Mouse (Mus musculus) hindbrain, embryonic 11.5 days (tissue): ENCODE data around the gene Ube2k. TPM values are rescaled to one million over a fixed set of nuclear protein-coding genes. Genes with fewer than 3 reads are reported as not detected.
"Not testable (repeated sequence)": the region's sequence is repeated elsewhere in the genome, so short reads cannot be mapped to it uniquely, and the experiment has no call there.

Experiments
- ATAC-seq: fragments of 200-750 bp; cut with Nextera tagmentation; 2 replicates; pipeline ENCODE4 v1.8.0; 2017; ENCODE audit warnings: mild to moderate bottlenecking, moderate TSS enrichment, moderate library complexity; ENCODE audit not compliant: low FRiP score
- DNase-seq: peaks from one replicate; pipeline ENCODE4 v3.0.0-alpha.2; 2015; ENCODE audit warnings: low spot score
- H3K27ac ChIP-seq: fragments of 300-500 bp; sonication (generic); 2 replicates; pipeline ENCODE4 v1.5.1; 2014; ENCODE audit warnings: mild to moderate bottlenecking, low read depth, low read length
- H3K27me3 ChIP-seq: fragments of 300-500 bp; sonication (generic); 2 replicates; pipeline ENCODE4 v1.6.1; 2014; ENCODE audit warnings: mild to moderate bottlenecking, low read length, moderate library complexity, mixed read lengths; ENCODE audit not compliant: control insufficient read depth, insufficient read depth
- H3K36me3 ChIP-seq: fragments of 300-500 bp; sonication (generic); 2 replicates; pipeline ENCODE4 v1.6.1; 2014; ENCODE audit warnings: mild to moderate bottlenecking, low read length, moderate library complexity, mixed read lengths; ENCODE audit not compliant: control insufficient read depth, insufficient read depth
- H3K4me1 ChIP-seq: fragments of 300-500 bp; sonication (generic); replicated peaks from 2 replicates; pipeline ENCODE4 v1.6.1; 2014; ENCODE audit warnings: low read length, mixed read lengths; ENCODE audit not compliant: control insufficient read depth, insufficient read depth
- H3K4me2 ChIP-seq: fragments of 300-500 bp; sonication (generic); replicated peaks from 2 replicates; pipeline ENCODE4 v1.6.1; 2014; ENCODE audit warnings: mild to moderate bottlenecking, low read depth, low read length
- H3K4me3 ChIP-seq: fragments of 300-500 bp; sonication (generic); 2 replicates; pipeline ENCODE4 v1.5.1; 2014; ENCODE audit warnings: low read depth, low read length
- H3K9ac ChIP-seq: fragments of 300-500 bp; sonication (generic); 2 replicates; pipeline ENCODE4 v1.6.1; 2014; ENCODE audit warnings: low read depth, low read length
- H3K9me3 ChIP-seq: fragments of 300-500 bp; sonication (generic); 2 replicates; pipeline ENCODE4 v1.6.1; 2016; ENCODE audit warnings: low read length; ENCODE audit not compliant: control insufficient read depth
- WGBS: fragments of 180-500 bp; shearing (Covaris S2); extraction: QIAGEN DNeasy Blood & Tissue Kit; methylation state at CpG from one replicate; pipeline ENCODE4 v1.1.7; 2014; 5-methylcytosine and 5-hydroxymethylcytosine counted together
- polyA plus RNA-seq: library from polyadenylated mRNA; unstranded; fragments of >200 nt; fragmentation: Nextera tagmentation; extraction: Ambion mirVana; gene quantifications from 2 replicates; pipeline ENCODE4 v1.2.1, GENCODE M21; 2014

Gene Ube2k
- polyA plus RNA-seq, 1 experiment from 2014 or later, result 172 TPM

GRCm38 (mm10) chr5:65535457-65536067 lies 1.5 kb upstream of the Ube2k start:
- Histone ChIP-seq H3K4me3 (no peak overlapping the region), H3K27me3 (no peaks in the 10 kb centered on the region), H3K9ac (no peak overlapping the region), H3K4me1 (no peaks in the 10 kb centered on the region; the same call in 1 of the 2 replicates), H3K4me2 (no peak overlapping the region), H3K9me3 (no peaks in the 10 kb centered on the region), H3K27ac (no peak overlapping the region), H3K36me3 (no peaks in the 10 kb centered on the region)
- WGBS, result 77% methylated on average over 5 of the region's 5 CpGs
- DNase-seq (peak; percentile 57), ATAC-seq (no peak)

GRCm38 (mm10) chr5:65536068-65536465 lies 966 bp upstream of the Ube2k start:
- not testable (repeated sequence) for DNase-seq, ATAC-seq, H3K36me3 ChIP-seq, H3K27me3 ChIP-seq, H3K9me3 ChIP-seq, H3K4me1 ChIP-seq
- H3K27ac ChIP-seq, result peak overlapping the region; percentile 87; the same call in 1 of the 2 replicates
- H3K9ac ChIP-seq, result peak overlapping the region; percentile 94
- whole genome bisulfite sequencing, result 89% methylated on average over 10 of the region's 10 CpGs
- peak overlapping the region; percentile 74 for H3K4me2 ChIP-seq
- 0 out of 2 replicates have a peak overlapping the region, but pooled peaks have one; percentile 80 for H3K4me3 ChIP-seq

- under 1% methylated on average over 38 of the region's 59 CpGs for WGBS
- ATAC-seq, result peak; percentile 82
- Histone ChIP-seq H3K9ac (peak overlapping the region; percentile 94), H3K4me2 (peak overlapping the region; percentile 74), H3K4me1 (no peaks in the 10 kb centered on the region; the same call in 1 of the 2 replicates), H3K36me3 (no peaks in the 10 kb centered on the region), H3K27ac (peak overlapping the region; percentile 87), H3K4me3 (peak overlapping the region; percentile 80), H3K27me3 (no peaks in the 10 kb centered on the region), H3K9me3 (no peaks in the 10 kb centered on the region)
- DNase-seq, result peak; percentile 80
Observed at GRCm38 (mm10) chr5:65537420-65538071, 513 bp downstream of the Ube2k start.

- WGBS, result 2% methylated on average over 4 of the region's 4 CpGs
- H3K4me3 ChIP-seq, result peak overlapping the region; percentile 80
- no peaks in the 10 kb centered on the region for H3K36me3 ChIP-seq
- no peaks in the 10 kb centered on the region for H3K27me3 ChIP-seq
- no peak for DNase-seq
- peak overlapping the region; percentile 87 for H3K27ac ChIP-seq
- H3K9ac ChIP-seq, result peak overlapping the region; percentile 94
- H3K4me2 ChIP-seq, result peak overlapping the region; percentile 54
- ATAC-seq, result no peak
- H3K9me3 ChIP-seq, result no peaks in the 10 kb centered on the region
- no peaks in the 10 kb centered on the region; the same call in 1 of the 2 replicates for H3K4me1 ChIP-seq
Observed at GRCm38 (mm10) chr5:65538121-65538520, 1.1 kb downstream of the Ube2k start.

- no peak for ATAC-seq
Observed at GRCm38 (mm10) chr5:65538829-65539228, 1.8 kb downstream of the Ube2k start.

GRCm38 (mm10) chr5:65539786-65540185 lies 2.8 kb downstream of the Ube2k start:
- 92% methylated on average over 3 of the region's 3 CpGs for WGBS
- no peak for ATAC-seq

More at GRCm38 (mm10) chr5:65538829-65539228, 1.8 kb downstream of the Ube2k start:
- Histone ChIP-seq H3K27me3 (no peaks in the 10 kb centered on the region), H3K4me2 (peak overlapping the region; percentile 33; the same call in 1 of the 2 replicates), H3K9me3 (no peaks in the 10 kb centered on the region), H3K36me3 (no peaks in the 10 kb centered on the region), H3K4me1 (no peaks in the 10 kb centered on the region; the same call in 1 of the 2 replicates), H3K27ac (no peak overlapping the region), H3K9ac (no peak overlapping the region), H3K4me3 (0 out of 2 replicates have a peak overlapping the region, but pooled peaks have one; percentile 12)
- DNase-seq, result no peak
- 28% methylated on average over 4 of the region's 4 CpGs for WGBS

GRCm38 (mm10) chr5:65541889-65542288 lies 4.9 kb downstream of the Ube2k start:
- 92% methylated on average over 3 of the region's 3 CpGs for WGBS
- ATAC-seq, result no peak
- no peaks in the 10 kb centered on the region for H3K36me3 ChIP-seq
- no peak overlapping the region for H3K4me3 ChIP-seq
- no peak overlapping the region for H3K9ac ChIP-seq
- DNase-seq, result no peak
- H3K9me3 ChIP-seq, result no peaks in the 10 kb centered on the region
- no peak overlapping the region for H3K4me2 ChIP-seq
- H3K4me1 ChIP-seq, result no peaks in the 10 kb centered on the region; the same call in 1 of the 2 replicates
- no peak overlapping the region for H3K27ac ChIP-seq
- H3K27me3 ChIP-seq, result no peaks in the 10 kb centered on the region

More at GRCm38 (mm10) chr5:65539786-65540185, 2.8 kb downstream of the Ube2k start:
- Histone ChIP-seq H3K9me3 (no peaks in the 10 kb centered on the region), H3K4me2 (no peak overlapping the region), H3K36me3 (no peaks in the 10 kb centered on the region), H3K4me3 (no peak overlapping the region), H3K27me3 (no peaks in the 10 kb centered on the region), H3K27ac (no peak overlapping the region), H3K9ac (no peak overlapping the region), H3K4me1 (no peaks in the 10 kb centered on the region; the same call in 1 of the 2 replicates)
- DNase-seq, result no peak

GRCm38 (mm10) chr5:65543491-65543890 lies 6.5 kb downstream of the Ube2k start:
- 83% methylated on average over 1 of the region's 1 CpGs for WGBS
- Histone ChIP-seq H3K4me3 (no peak overlapping the region), H3K9ac (no peak overlapping the region), H3K27me3 (no peaks in the 10 kb centered on the region), H3K4me2 (no peak overlapping the region), H3K27ac (no peak overlapping the region), H3K4me1 (no peaks in the 10 kb centered on the region; the same call in 1 of the 2 replicates), H3K9me3 (no peaks in the 10 kb centered on the region), H3K36me3 (no peaks in the 10 kb centered on the region)
- ATAC-seq (no peak), DNase-seq (no peak)
